Mouse (Mus musculus): ENCODE measurements around the gene Otop1.

Gene Otop1

GRCm38 (mm10) chr5:38256551-38256950 is 19.2 kb upstream of the Otop1 start:
- 0 out of 2 replicates have a peak, but pooled peaks cover 5% of the 10 kb centered on the region for H3K4me1 ChIP-seq (replicated peaks; ENCODE audit: low read depth, low read length)
- TF ChIP-seq CTCF (conservative IDR thresholded peaks at IDR 0.05; ENCODE audit: low read length) (no peak), POU5F1 (IDR thresholded peaks at IDR 0.05; ENCODE audit: borderline replicate concordance, low read length) (no peak), NANOG (IDR thresholded peaks at IDR 0.05; ENCODE audit: borderline replicate concordance, low read length) (no peak)
- no peaks in the 10 kb centered on the region for H3K27me3 ChIP-seq (ENCODE audit: insufficient read depth, low read length)
- H3K9me3 ChIP-seq (ENCODE audit: low read length) = no peaks in the 10 kb centered on the region
- no peak overlapping the region for H3K4me3 ChIP-seq (replicated peaks; ENCODE audit: low read length)
- no peaks in the 10 kb centered on the region for H3K36me3 ChIP-seq (ENCODE audit: insufficient read depth, low read length)

GRCm38 (mm10) chr5:38258034-38258772 is 17.6 kb upstream of the Otop1 start:
- Histone ChIP-seq H3K27me3 (ENCODE audit: insufficient read depth, low read length) (no peaks in the 10 kb centered on the region), H3K36me3 (ENCODE audit: insufficient read depth, low read length) (peaks cover 6% of the 10 kb centered on the region), H3K4me1 (replicated peaks; ENCODE audit: low read depth, low read length) (peaks cover 11% of the 10 kb centered on the region), H3K4me3 (replicated peaks; ENCODE audit: low read length) (no peak overlapping the region), H3K9me3 (ENCODE audit: low read length) (no peaks in the 10 kb centered on the region)
- no peak for TF ChIP-seq CTCF (conservative IDR thresholded peaks at IDR 0.05; ENCODE audit: low read length)

- H3K4me3 ChIP-seq (replicated peaks; ENCODE audit: low read length) = no peak overlapping the region
- H3K27me3 ChIP-seq (ENCODE audit: insufficient read depth, low read length) = no peaks in the 10 kb centered on the region
- H3K36me3 ChIP-seq (ENCODE audit: insufficient read depth, low read length) = peaks cover 9% of the 10 kb centered on the region
- H3K9me3 ChIP-seq (ENCODE audit: low read length) = no peaks in the 10 kb centered on the region
- TF ChIP-seq NANOG (IDR thresholded peaks at IDR 0.05; ENCODE audit: borderline replicate concordance, low read length) (no peak), CTCF (conservative IDR thresholded peaks at IDR 0.05; ENCODE audit: low read length) (no peak), POU5F1 (IDR thresholded peaks at IDR 0.05; ENCODE audit: borderline replicate concordance, low read length) (no peak)
- H3K4me1 ChIP-seq (replicated peaks; ENCODE audit: low read depth, low read length) = peaks cover 13% of the 10 kb centered on the region
These were observed 17.0 kb upstream of the Otop1 start for GRCm38 (mm10) chr5:38258773-38259146.

- no peaks in the 10 kb centered on the region for H3K27me3 ChIP-seq (ENCODE audit: insufficient read depth, low read length)
- H3K4me1 ChIP-seq (replicated peaks; ENCODE audit: low read depth, low read length) = peaks cover 13% of the 10 kb centered on the region
- H3K9me3 ChIP-seq (ENCODE audit: low read length) = no peaks in the 10 kb centered on the region
- TF ChIP-seq POU5F1 (IDR thresholded peaks at IDR 0.05; ENCODE audit: borderline replicate concordance, low read length) (no peak), CTCF (conservative IDR thresholded peaks at IDR 0.05; ENCODE audit: low read length) (no peak), NANOG (IDR thresholded peaks at IDR 0.05; ENCODE audit: borderline replicate concordance, low read length) (no peak)
- peak overlapping the region; percentile 86 for H3K4me3 ChIP-seq (replicated peaks; ENCODE audit: low read length)
- peaks cover 14% of the 10 kb centered on the region for H3K36me3 ChIP-seq (ENCODE audit: insufficient read depth, low read length)
These were observed 16.2 kb upstream of the Otop1 start for GRCm38 (mm10) chr5:38259455-38260106.

GRCm38 (mm10) chr5:38260107-38260682 is 15.6 kb upstream of the Otop1 start, which contains the start of gene Tmem128:
TSS of gene Tmem128 (plus strand) at chr5:38260185.
- TF ChIP-seq POU5F1 (IDR thresholded peaks at IDR 0.05; ENCODE audit: borderline replicate concordance, low read length) (no peak), NANOG (IDR thresholded peaks at IDR 0.05; ENCODE audit: borderline replicate concordance, low read length) (no peak), CTCF (conservative IDR thresholded peaks at IDR 0.05; ENCODE audit: low read length) (no peak)
- H3K4me1 ChIP-seq (replicated peaks; ENCODE audit: low read depth, low read length) = peaks cover 13% of the 10 kb centered on the region
- peak within 1 kb of the TSS; percentile 86 for H3K4me3 ChIP-seq (replicated peaks; ENCODE audit: low read length)
- peaks cover 20% of the 10 kb centered on the region for H3K36me3 ChIP-seq (ENCODE audit: insufficient read depth, low read length)
- no peaks in the 10 kb centered on the region for H3K9me3 ChIP-seq (ENCODE audit: low read length)
- H3K27me3 ChIP-seq (ENCODE audit: insufficient read depth, low read length) = no peaks in the 10 kb centered on the region

GRCm38 (mm10) chr5:38270942-38271341 is 4.8 kb upstream of the Otop1 start:
- TF ChIP-seq POU5F1 (IDR thresholded peaks at IDR 0.05; ENCODE audit: borderline replicate concordance, low read length) (no peak), NANOG (IDR thresholded peaks at IDR 0.05; ENCODE audit: borderline replicate concordance, low read length) (no peak), CTCF (conservative IDR thresholded peaks at IDR 0.05; ENCODE audit: low read length) (no peak)
- H3K4me1 ChIP-seq (replicated peaks; ENCODE audit: low read depth, low read length) = peaks cover 21% of the 10 kb centered on the region
- H3K36me3 ChIP-seq (ENCODE audit: insufficient read depth, low read length) = peaks cover 19% of the 10 kb centered on the region
- no peaks in the 10 kb centered on the region; the same call in 1 of the 2 replicates for H3K9me3 ChIP-seq (ENCODE audit: low read length)
- H3K4me3 ChIP-seq (replicated peaks; ENCODE audit: low read length) = no peak overlapping the region
- H3K27me3 ChIP-seq (ENCODE audit: insufficient read depth, low read length) = peaks cover 37% of the 10 kb centered on the region

- no peaks in the 10 kb centered on the region; the same call in 1 of the 2 replicates for H3K9me3 ChIP-seq (ENCODE audit: low read length)
- TF ChIP-seq CTCF (conservative IDR thresholded peaks at IDR 0.05; ENCODE audit: low read length) (no peak), NANOG (IDR thresholded peaks at IDR 0.05; ENCODE audit: borderline replicate concordance, low read length) (no peak), POU5F1 (IDR thresholded peaks at IDR 0.05; ENCODE audit: borderline replicate concordance, low read length) (no peak)
- H3K4me3 ChIP-seq (replicated peaks; ENCODE audit: low read length) = no peak overlapping the region
- H3K4me1 ChIP-seq (replicated peaks; ENCODE audit: low read depth, low read length) = peaks cover 44% of the 10 kb centered on the region
- H3K27me3 ChIP-seq (ENCODE audit: insufficient read depth, low read length) = peaks cover 63% of the 10 kb centered on the region
- peaks cover 5% of the 10 kb centered on the region; the same call in 1 of the 2 replicates for H3K36me3 ChIP-seq (ENCODE audit: insufficient read depth, low read length)
These were observed 1.9 kb upstream of the Otop1 start for GRCm38 (mm10) chr5:38273831-38274230.

GRCm38 (mm10) chr5:38276451-38276850 is 679 bp downstream of the Otop1 start:
- Histone ChIP-seq H3K4me3 (replicated peaks; ENCODE audit: low read length) (peak overlapping the region; percentile 74), H3K9me3 (ENCODE audit: low read length) (no peaks in the 10 kb centered on the region; the same call in 1 of the 2 replicates), H3K36me3 (ENCODE audit: insufficient read depth, low read length) (no peaks in the 10 kb centered on the region), H3K27me3 (ENCODE audit: insufficient read depth, low read length) (peaks cover 88% of the 10 kb centered on the region), H3K4me1 (replicated peaks; ENCODE audit: low read depth, low read length) (peaks cover 56% of the 10 kb centered on the region)
- no peak for TF ChIP-seq POU5F1 (IDR thresholded peaks at IDR 0.05; ENCODE audit: borderline replicate concordance, low read length)
- no peak for TF ChIP-seq NANOG (IDR thresholded peaks at IDR 0.05; ENCODE audit: borderline replicate concordance, low read length)
- no peak for TF ChIP-seq CTCF (conservative IDR thresholded peaks at IDR 0.05; ENCODE audit: low read length)

All from E14TG2a.4 (cell line).